Mouse (Mus musculus): ENCODE results near the gene Lsm2. TPM values are rescaled to one million over a fixed set of nuclear protein-coding genes. Genes with fewer than 3 reads are reported as not detected.
"Not testable (repeated sequence)": the region's sequence is repeated elsewhere in the genome, so short reads cannot be mapped to it uniquely, and the experiment has no call there.

The Lsm2 gene
- polyA plus RNA-seq (2015; fragmentation: Nextera tagmentation; extraction: Ambion mirVana), result 143 and 159 TPM in 2 replicates

GRCm38 (mm10) chr17:34981690-34982180, at the start of gene Lsm2:
TSS of gene Lsm2 (plus strand) at chr17:34981862.
- Histone ChIP-seq H3K9ac (peak within 1 kb of the TSS; percentile 91), H3K27ac (peak within 1 kb of the TSS; percentile 100), H3K9me3 (no peaks in the 10 kb centered on the region), H3K36me3 (peaks cover 19% of the 10 kb centered on the region), H3K4me3 (peak within 1 kb of the TSS; percentile 87), H3K4me2 (peak within 1 kb of the TSS; percentile 83), H3K4me1 (peaks cover 21% of the 10 kb centered on the region), H3K27me3 (no peaks in the 10 kb centered on the region)
- ATAC-seq (ENCODE audit: insufficient number of reproducible peaks, low FRiP score, low TSS enrichment, low read depth), result peak; percentile 88
- under 1% methylated on average over 58 of the region's 58 CpGs for WGBS

GRCm38 (mm10) chr17:34932287-34932686, 49.4 kb upstream of the Lsm2 start:
- peaks cover 16% of the 10 kb centered on the region for H3K36me3 ChIP-seq
- H3K27me3 ChIP-seq, result no peaks in the 10 kb centered on the region
- H3K27ac ChIP-seq, result no peak overlapping the region
- H3K4me1 ChIP-seq, result peaks cover 16% of the 10 kb centered on the region
- WGBS, result 83% methylated on average over 8 of the region's 8 CpGs
- peak overlapping the region; percentile 92 for H3K4me2 ChIP-seq
- H3K9me3 ChIP-seq, result no peaks in the 10 kb centered on the region
- peak overlapping the region; percentile 54 for H3K4me3 ChIP-seq
- H3K9ac ChIP-seq, result 0 out of 2 replicates have a peak overlapping the region, but pooled peaks have one; percentile 60
- no peak for ATAC-seq (ENCODE audit: insufficient number of reproducible peaks, low FRiP score, low TSS enrichment, low read depth)

GRCm38 (mm10) chr17:34934031-34934430, 47.6 kb upstream of the Lsm2 start:
- Histone ChIP-seq H3K36me3 (peaks cover 16% of the 10 kb centered on the region), H3K27ac (no peak overlapping the region), H3K9me3 (no peaks in the 10 kb centered on the region), H3K4me2 (no peak overlapping the region), H3K27me3 (no peaks in the 10 kb centered on the region), H3K9ac (no peak overlapping the region), H3K4me3 (no peak overlapping the region), H3K4me1 (peaks cover 16% of the 10 kb centered on the region)
- 68% methylated on average over 24 of the region's 24 CpGs for WGBS
- no peak for ATAC-seq (ENCODE audit: insufficient number of reproducible peaks, low FRiP score, low TSS enrichment, low read depth)

DNA sequence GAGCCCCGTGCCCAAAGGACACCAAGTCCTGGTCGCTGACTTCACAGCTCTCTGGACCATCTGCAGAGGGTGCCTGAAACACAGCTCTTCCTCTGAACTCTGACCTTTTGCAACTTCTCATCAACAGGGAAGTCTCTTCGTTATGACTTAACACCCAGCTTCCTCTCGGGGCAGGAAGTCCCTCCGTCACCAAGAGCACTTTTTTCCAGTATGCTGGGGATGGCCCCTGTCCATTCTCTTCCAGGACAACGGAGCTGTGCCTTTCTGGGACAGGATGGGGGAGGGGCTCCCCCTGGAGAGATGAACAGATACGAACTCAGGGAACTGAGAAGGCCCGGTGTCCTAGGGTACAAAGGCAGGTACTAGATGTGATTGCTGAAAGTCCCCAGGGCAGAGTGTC, 46.8 kb upstream of the Lsm2 start:
- Histone ChIP-seq H3K4me3 (no peak overlapping the region), H3K4me1 (peaks cover 16% of the 10 kb centered on the region), H3K27me3 (no peaks in the 10 kb centered on the region), H3K27ac (no peak overlapping the region), H3K9me3 (no peaks in the 10 kb centered on the region), H3K4me2 (no peak overlapping the region), H3K9ac (no peak overlapping the region), H3K36me3 (peaks cover 16% of the 10 kb centered on the region)
- WGBS, result 50% methylated on average over 8 of the region's 8 CpGs
- no peak for ATAC-seq (ENCODE audit: insufficient number of reproducible peaks, low FRiP score, low TSS enrichment, low read depth)

DNA sequence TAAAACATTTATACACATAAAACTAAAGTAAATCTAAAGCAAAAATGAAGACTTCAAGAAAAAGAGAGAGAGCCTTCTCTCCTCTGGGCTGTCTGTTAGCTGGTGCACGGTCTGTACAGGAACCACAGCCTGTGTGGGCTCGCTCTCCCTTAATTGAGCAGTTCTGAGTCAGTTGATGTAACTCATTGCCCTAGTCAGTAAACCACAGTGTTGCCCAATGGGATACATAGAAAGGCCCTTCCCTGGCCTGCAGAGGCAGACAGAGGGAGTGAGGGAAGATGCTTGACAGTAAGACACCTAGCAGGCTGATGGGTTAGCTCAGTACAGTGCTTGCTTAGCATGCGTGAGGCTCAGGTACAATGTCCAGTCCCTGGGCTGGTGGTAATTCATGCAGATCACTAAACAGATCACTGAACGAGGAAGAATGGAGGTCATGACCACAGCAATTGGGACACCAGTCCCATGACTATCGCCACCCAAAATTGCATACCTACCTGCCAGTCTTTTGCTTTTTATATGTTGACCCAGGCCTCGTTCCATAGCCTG, 43.6 kb upstream of the Lsm2 start:
- Histone ChIP-seq H3K9me3 (no peaks in the 10 kb centered on the region), H3K36me3 (peaks cover 13% of the 10 kb centered on the region), H3K4me3 (no peak overlapping the region), H3K9ac (no peak overlapping the region), H3K4me2 (no peak overlapping the region), H3K27ac (no peak overlapping the region), H3K4me1 (peaks cover 15% of the 10 kb centered on the region), H3K27me3 (no peaks in the 10 kb centered on the region)
- WGBS, result 78% methylated on average over 6 of the region's 6 CpGs
- ATAC-seq (ENCODE audit: insufficient number of reproducible peaks, low FRiP score, low TSS enrichment, low read depth), result no peak

DNA sequence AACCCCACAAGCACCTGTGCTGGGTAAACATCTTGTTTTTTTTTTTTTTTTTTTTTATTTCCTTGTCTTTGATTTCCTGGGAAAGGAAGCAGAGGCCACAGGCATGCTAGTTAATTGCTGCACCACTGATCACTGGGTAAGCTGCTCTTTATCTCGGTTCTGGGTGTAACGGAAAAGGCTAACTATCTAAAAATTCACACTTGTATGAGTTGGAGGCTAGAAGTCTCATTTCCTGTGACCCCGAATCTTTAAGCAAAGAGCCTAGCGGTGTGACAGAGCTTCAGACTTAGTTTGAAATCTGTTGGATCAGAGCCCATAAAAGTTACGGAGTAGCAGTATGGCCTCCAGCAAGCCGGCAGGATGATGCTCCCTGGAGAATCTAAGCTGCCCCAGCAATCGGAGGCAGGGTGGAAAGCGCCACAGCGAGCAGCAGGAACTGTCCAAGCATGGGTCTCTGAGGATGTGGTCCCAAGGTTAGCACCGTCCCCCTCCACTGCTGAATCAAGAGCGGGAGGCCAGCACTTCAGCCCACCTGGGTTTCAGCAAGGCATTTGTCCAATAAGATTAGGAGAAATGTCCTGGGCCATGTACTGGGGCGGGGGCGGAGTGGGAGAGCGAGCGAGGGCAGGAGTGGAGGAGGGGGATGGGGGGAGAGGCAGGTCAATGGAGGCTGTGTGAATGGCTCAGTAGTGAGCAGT, 40.2 kb upstream of the Lsm2 start:
- H3K27me3 ChIP-seq, result no peaks in the 10 kb centered on the region
- no peak for ATAC-seq (ENCODE audit: insufficient number of reproducible peaks, low FRiP score, low TSS enrichment, low read depth)
- peak overlapping the region; percentile 22 for H3K4me3 ChIP-seq
- H3K4me2 ChIP-seq, result peak overlapping the region; percentile 33
- H3K36me3 ChIP-seq, result no peaks in the 10 kb centered on the region
- H3K27ac ChIP-seq, result no peak overlapping the region
- no peak overlapping the region for H3K9ac ChIP-seq
- peaks cover 12% of the 10 kb centered on the region for H3K4me1 ChIP-seq
- H3K9me3 ChIP-seq, result no peaks in the 10 kb centered on the region
- WGBS, result 5% methylated on average over 15 of the region's 15 CpGs

DNA sequence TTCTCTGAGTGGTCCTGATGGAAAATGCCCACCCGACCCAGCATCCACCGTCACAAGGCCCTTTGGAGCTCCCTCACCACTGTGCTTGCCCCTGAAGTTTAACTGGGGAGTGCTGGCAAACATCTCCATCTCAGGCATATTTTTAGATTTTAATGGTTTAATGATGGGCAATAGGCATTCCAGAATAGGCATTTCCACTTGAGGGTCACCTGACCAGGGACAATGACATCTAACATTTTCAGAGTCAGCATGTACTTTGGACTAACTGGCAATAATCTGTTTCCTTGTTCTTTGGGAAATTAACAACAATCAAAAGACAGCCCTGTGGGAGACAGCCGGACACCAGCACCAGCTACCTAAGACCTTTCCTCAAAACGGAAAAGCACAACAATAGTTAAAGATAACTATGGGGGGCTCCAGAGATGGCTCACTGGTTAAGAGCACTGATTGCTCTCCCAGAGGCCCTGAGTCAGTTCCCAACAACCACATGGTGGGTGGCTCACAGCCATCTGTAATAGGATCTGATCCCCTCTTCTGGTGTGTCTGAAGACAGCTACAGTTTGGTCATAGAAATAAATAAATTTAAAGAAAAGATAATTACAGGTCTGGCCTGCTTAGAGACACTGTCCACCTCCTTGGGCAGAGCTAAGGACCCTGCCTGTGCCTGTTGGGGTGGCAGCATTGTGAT, 38.4 kb upstream of the Lsm2 start:
- Histone ChIP-seq H3K36me3 (no peaks in the 10 kb centered on the region), H3K4me1 (peaks cover 12% of the 10 kb centered on the region), H3K9me3 (no peaks in the 10 kb centered on the region), H3K27ac (no peak overlapping the region), H3K4me3 (no peak overlapping the region), H3K4me2 (no peak overlapping the region), H3K9ac (no peak overlapping the region), H3K27me3 (no peaks in the 10 kb centered on the region)
- WGBS, result 77% methylated on average over 4 of the region's 4 CpGs
- no peak for ATAC-seq (ENCODE audit: insufficient number of reproducible peaks, low FRiP score, low TSS enrichment, low read depth)

- peaks cover 12% of the 10 kb centered on the region for H3K4me1 ChIP-seq
- ATAC-seq (ENCODE audit: insufficient number of reproducible peaks, low FRiP score, low TSS enrichment, low read depth), result no peak
- no peak overlapping the region for H3K9ac ChIP-seq
- H3K36me3 ChIP-seq, result peaks cover under 1% of the 10 kb centered on the region
- no peak overlapping the region for H3K4me3 ChIP-seq
- no peaks in the 10 kb centered on the region for H3K27me3 ChIP-seq
- H3K9me3 ChIP-seq, result no peaks in the 10 kb centered on the region
- H3K4me2 ChIP-seq, result no peak overlapping the region
- no peak overlapping the region for H3K27ac ChIP-seq
Measured at GRCm38 (mm10) chr17:34944362-34944761, 37.3 kb upstream of the Lsm2 start.

DNA sequence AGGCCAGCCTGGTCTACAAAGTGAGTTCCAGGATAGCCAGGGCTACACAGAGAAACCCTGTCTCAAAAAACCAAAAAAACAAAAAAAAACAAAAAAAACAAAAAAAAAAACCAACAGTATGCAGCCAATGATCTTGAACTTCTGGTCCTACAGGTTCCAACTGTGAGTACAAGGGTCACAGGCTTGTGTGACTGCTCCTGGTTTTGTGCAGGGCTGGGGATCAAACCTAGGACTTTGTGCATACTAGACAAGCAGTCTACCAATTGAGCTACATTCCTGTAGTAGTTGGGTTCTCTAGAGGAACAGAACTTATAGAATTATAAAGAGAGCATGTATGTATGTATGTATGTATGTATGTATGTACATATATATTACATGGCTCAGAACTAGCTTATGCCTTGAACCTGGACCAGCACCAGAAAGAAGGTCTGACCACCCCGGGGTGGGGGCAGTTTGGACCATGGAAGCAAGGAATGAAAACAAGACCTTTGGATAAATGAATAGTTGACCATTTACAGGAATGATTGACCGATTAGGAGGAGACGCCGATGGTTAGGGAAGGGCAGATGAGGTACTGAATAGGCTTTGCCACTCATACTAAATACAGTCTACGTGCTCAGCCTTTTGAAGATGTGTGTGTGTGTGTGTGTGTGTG, 35.0 kb upstream of the Lsm2 start:
- WGBS, result 86% methylated on average over 5 of the region's 5 CpGs
- no peak overlapping the region for H3K27ac ChIP-seq
- H3K4me1 ChIP-seq, result peaks cover 23% of the 10 kb centered on the region
- H3K9ac ChIP-seq, result no peak overlapping the region
- H3K4me3 ChIP-seq, result no peak overlapping the region
- H3K27me3 ChIP-seq, result no peaks in the 10 kb centered on the region
- H3K36me3 ChIP-seq, result peaks cover 20% of the 10 kb centered on the region
- no peaks in the 10 kb centered on the region for H3K9me3 ChIP-seq
- no peak for ATAC-seq (ENCODE audit: insufficient number of reproducible peaks, low FRiP score, low TSS enrichment, low read depth)
- no peak overlapping the region for H3K4me2 ChIP-seq

DNA sequence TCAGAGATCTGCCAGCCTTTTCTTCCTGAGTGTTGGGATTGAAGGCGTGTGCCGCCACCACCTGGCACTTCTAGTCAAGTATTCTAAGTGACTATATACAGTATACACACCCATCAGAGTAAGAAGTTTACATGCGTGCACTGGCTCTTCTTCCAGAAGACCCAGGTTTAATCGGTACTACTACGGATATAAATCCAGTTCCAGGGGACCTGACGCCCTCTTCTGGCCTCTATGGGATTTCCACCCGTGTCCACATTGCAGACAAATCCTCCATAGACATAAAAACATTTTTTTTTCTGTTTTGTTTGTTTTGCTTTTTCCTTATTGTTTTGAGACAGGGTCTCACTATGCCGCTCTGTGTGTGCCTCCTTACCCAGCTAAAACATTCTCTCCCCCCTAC, 34.1 kb upstream of the Lsm2 start:
- no peak overlapping the region for H3K27ac ChIP-seq
- ATAC-seq (ENCODE audit: insufficient number of reproducible peaks, low FRiP score, low TSS enrichment, low read depth), result no peak

GRCm38 (mm10) chr17:34948721-34949552, 32.7 kb upstream of the Lsm2 start:
- not testable (repeated sequence) for H3K9ac ChIP-seq; H3K4me3 ChIP-seq; H3K27me3 ChIP-seq; H3K9me3 ChIP-seq; H3K4me2 ChIP-seq; H3K27ac ChIP-seq; ATAC-seq (ENCODE audit: insufficient number of reproducible peaks, low FRiP score, low TSS enrichment, low read depth)
- 62% methylated on average over 9 of the region's 9 CpGs for WGBS
- peaks cover 20% of the 10 kb centered on the region for H3K36me3 ChIP-seq
- peaks cover 19% of the 10 kb centered on the region for H3K4me1 ChIP-seq

More for the DNA sequence above, 34.1 kb upstream of the Lsm2 start:
- WGBS, result 26% methylated on average over 8 of the region's 8 CpGs
- Histone ChIP-seq H3K4me2 (no peak overlapping the region), H3K4me1 (peaks cover 19% of the 10 kb centered on the region), H3K9me3 (no peaks in the 10 kb centered on the region), H3K36me3 (peaks cover 20% of the 10 kb centered on the region), H3K27me3 (no peaks in the 10 kb centered on the region), H3K9ac (no peak overlapping the region), H3K4me3 (no peak overlapping the region)
